Mouse (Mus musculus): Measurements from ENCODE around the gene Hist3h2a. TPM values are rescaled to one million over a fixed set of nuclear protein-coding genes. Genes with fewer than 3 reads are reported as not detected.
"Not testable (repeated sequence)": the region's sequence is repeated elsewhere in the genome, so short reads cannot be mapped to it uniquely, and the experiment has no call there.

Hist3h2a gene
- polyA plus RNA-seq, 1 experiment: 11.6 TPM

GRCm38 (mm10) chr11:58944136-58944535 lies 10.3 kb upstream of the Hist3h2a start:
- 68% methylated on average over 5 of the region's 5 CpGs for WGBS

GRCm38 (mm10) chr11:58947306-58947705 lies 7.2 kb upstream of the Hist3h2a start:
- WGBS: 69% methylated on average over 3 of the region's 3 CpGs
- DNase-seq (ENCODE audit: low read depth, low spot score): no peak

More at GRCm38 (mm10) chr11:58944136-58944535, 10.3 kb upstream of the Hist3h2a start:
- DNase-seq (ENCODE audit: low read depth, low spot score): no peak

GRCm38 (mm10) chr11:58947798-58948528 lies 6.5 kb upstream of the Hist3h2a start:
- 15% methylated on average over 23 of the region's 23 CpGs for WGBS
- DNase-seq (ENCODE audit: low read depth, low spot score): no peak

- DNase-seq (ENCODE audit: low read depth, low spot score): no peak
- 3% methylated on average over 48 of the region's 48 CpGs for WGBS
Measured at GRCm38 (mm10) chr11:58948542-58949479, 5.7 kb upstream of the Hist3h2a start, which contains the start of gene Hist3h2ba. Gene Hist3h2ba, plus strand, starts transcription at chr11:58948920.

GRCm38 (mm10) chr11:58949480-58950431 lies 4.7 kb upstream of the Hist3h2a start:
- no peak for DNase-seq (ENCODE audit: low read depth, low spot score)
- 42% methylated on average over 20 of the region's 20 CpGs for WGBS

- no peak for DNase-seq (ENCODE audit: low read depth, low spot score)
- 85% methylated on average over 5 of the region's 5 CpGs for WGBS
Measured at GRCm38 (mm10) chr11:58951210-58951609, 3.3 kb upstream of the Hist3h2a start.

- 2% methylated on average over 33 of the region's 33 CpGs for WGBS
- no peak for DNase-seq (ENCODE audit: low read depth, low spot score)
Measured at GRCm38 (mm10) chr11:58953351-58954169, 925 bp upstream of the Hist3h2a start.

- WGBS: under 1% methylated on average over 17 of the region's 17 CpGs
- DNase-seq (ENCODE audit: low read depth, low spot score): not testable (repeated sequence)
Measured at GRCm38 (mm10) chr11:58954170-58954419, 390 bp upstream of the Hist3h2a start.

- WGBS: under 1% methylated on average over 20 of the region's 20 CpGs
- DNase-seq (ENCODE audit: low read depth, low spot score): no peak
Measured at GRCm38 (mm10) chr11:58955143-58955867, 820 bp downstream of the Hist3h2a start.

- WGBS: 9% methylated on average over 8 of the region's 8 CpGs
- no peak for DNase-seq (ENCODE audit: low read depth, low spot score)
Measured at GRCm38 (mm10) chr11:58955868-58956257, 1.4 kb downstream of the Hist3h2a start.

GRCm38 (mm10) chr11:58957226-58957914 lies 2.9 kb downstream of the Hist3h2a start:
- DNase-seq (ENCODE audit: low read depth, low spot score): no peak
- WGBS: 86% methylated on average over 5 of the region's 5 CpGs

- 92% methylated on average over 6 of the region's 6 CpGs for WGBS
- no peak for DNase-seq (ENCODE audit: low read depth, low spot score)
Measured at GRCm38 (mm10) chr11:58958536-58958935, 4.1 kb downstream of the Hist3h2a start.

GRCm38 (mm10) chr11:58959186-58959825 lies 4.8 kb downstream of the Hist3h2a start:
- 34% methylated on average over 15 of the region's 15 CpGs for WGBS
- DNase-seq (ENCODE audit: low read depth, low spot score): no peak

GRCm38 (mm10) chr11:58959921-58960465 lies 5.5 kb downstream of the Hist3h2a start:
- peak; percentile 80 for DNase-seq (ENCODE audit: low read depth, low spot score)
- 2% methylated on average over 40 of the region's 40 CpGs for WGBS

GRCm38 (mm10) chr11:58961364-58962177 lies 7.1 kb downstream of the Hist3h2a start:
- DNase-seq (ENCODE audit: low read depth, low spot score): no peak
- 68% methylated on average over 50 of the region's 50 CpGs for WGBS

- no peak for DNase-seq (ENCODE audit: low read depth, low spot score)
- WGBS: 36% methylated on average over 17 of the region's 17 CpGs
Measured at GRCm38 (mm10) chr11:58963543-58963942, 9.1 kb downstream of the Hist3h2a start.

Measured in large intestine, adult 2 months (tissue).